Mouse (Mus musculus) erythroblast, embryonic 14.5 days (primary cell): ENCODE measurements at regions not wholly inside any gene's neighbourhood (a gene's known extent, or its start where the extent isn't known, plus 50 kb on each side); places are given as distances from the start of the nearest gene placed in this dataset.

Source experiments
- H3K27me3 ChIP-seq: 2 replicates; pipeline ENCODE4 v1.6.1; 2012; ENCODE audit warnings: inconsistent platforms; ENCODE audit not compliant: control insufficient read depth
- H3K36me3 ChIP-seq: 2 replicates; pipeline ENCODE4 v1.6.1; 2012; ENCODE audit warnings: mild to moderate bottlenecking, inconsistent platforms; ENCODE audit not compliant: control insufficient read depth
- H3K4me1 ChIP-seq: 2 replicates; pipeline ENCODE4 v1.6.1; 2012; ENCODE audit warnings: inconsistent platforms; ENCODE audit not compliant: control insufficient read depth
- H3K4me3 ChIP-seq: replicated peaks from 2 replicates; pipeline ENCODE3; 2012; ENCODE audit warnings: moderate library complexity, mild to moderate bottlenecking, inconsistent platforms
- H3K9me3 ChIP-seq: 2 replicates; pipeline ENCODE4 v1.6.1; 2012; ENCODE audit warnings: low read length, inconsistent platforms, mixed read lengths; ENCODE audit not compliant: control insufficient read depth
- GATA1 ChIP-seq: IDR thresholded peaks from 2 replicates; pipeline ENCODE4 v1.6.1; 2012; ENCODE audit warnings: low read length, inconsistent platforms, mixed read lengths
- TAL1 ChIP-seq: IDR thresholded peaks from 3 replicates; pipeline ENCODE4 v1.6.1; 2012; ENCODE audit warnings: low read length, inconsistent platforms, mixed read lengths

- H3K27me3 ChIP-seq = peaks cover 6% of the 10 kb centered on the region
- TF ChIP-seq GATA1 (no peak), TAL1 (no peak)
- H3K4me3 ChIP-seq = no peak overlapping the region
- H3K4me1 ChIP-seq = no peaks in the 10 kb centered on the region
- no peaks in the 10 kb centered on the region for H3K9me3 ChIP-seq
- no peaks in the 10 kb centered on the region for H3K36me3 ChIP-seq
These were observed 58.0 kb upstream of the Coch start for GRCm38 (mm10) chr12:51535056-51535640.
